Mouse (Mus musculus) intestine, embryonic 16.5 days (tissue): ENCODE data around the gene Armh3. TPM values are rescaled to one million over a fixed set of nuclear protein-coding genes. Genes with fewer than 3 reads are reported as not detected.

Source experiments
- ATAC-seq: fragments of 200-750 bp; cut with Nextera tagmentation; 2 replicates; pipeline ENCODE4 v1.8.0; 2017; ENCODE audit warnings: moderate TSS enrichment, moderate library complexity
- H3K27ac ChIP-seq: fragments of 300-500 bp; sonication (generic); 2 replicates; pipeline ENCODE4 v1.5.1; 2014; ENCODE audit warnings: mild to moderate bottlenecking, low read length
- H3K27me3 ChIP-seq: fragments of 300-500 bp; sonication (generic); replicated peaks from 2 replicates; pipeline ENCODE4 v1.6.1; 2014; ENCODE audit warnings: low read length, control low read depth, mixed read lengths; ENCODE audit not compliant: control insufficient read depth, insufficient read depth
- H3K36me3 ChIP-seq: fragments of 300-500 bp; sonication (generic); 2 replicates; pipeline ENCODE4 v1.6.1; 2014; ENCODE audit warnings: low read length, control low read depth; ENCODE audit not compliant: control insufficient read depth, insufficient read depth
- H3K4me1 ChIP-seq: fragments of 300-500 bp; sonication (generic); 2 replicates; pipeline ENCODE4 v1.6.1; 2014; ENCODE audit warnings: low read length, control low read depth, mixed read lengths; ENCODE audit not compliant: control insufficient read depth, insufficient read depth
- H3K4me2 ChIP-seq: fragments of 300-500 bp; sonication (generic); 2 replicates; pipeline ENCODE4 v1.6.1; 2014; ENCODE audit warnings: low read depth, low read length, control low read depth
- H3K4me3 ChIP-seq: fragments of 300-500 bp; sonication (generic); 2 replicates; pipeline ENCODE4 v1.5.1; 2014; ENCODE audit warnings: mild to moderate bottlenecking, low read length
- H3K9ac ChIP-seq: fragments of 300-500 bp; sonication (generic); 2 replicates; pipeline ENCODE4 v1.6.1; 2014; ENCODE audit warnings: low read depth, low read length
- H3K9me3 ChIP-seq: fragments of 300-500 bp; sonication (generic); 2 replicates; pipeline ENCODE4 v1.6.1; 2016; ENCODE audit warnings: low read length, control low read depth; ENCODE audit not compliant: control insufficient read depth
- WGBS: fragments of 180-500 bp; shearing (Covaris S2); extraction: QIAGEN DNeasy Blood & Tissue Kit; methylation state at CpG from one replicate; pipeline ENCODE4 v1.1.7; 2014; 5-methylcytosine and 5-hydroxymethylcytosine counted together
- polyA plus RNA-seq: library from polyadenylated mRNA; unstranded; fragments of >200 nt; fragmentation: Nextera tagmentation; extraction: Ambion mirVana; gene quantifications from 2 replicates; pipeline ENCODE4 v1.2.1, GENCODE M21; 2015

The Armh3 gene
- polyA plus RNA-seq, 1 experiment from 2014 or later: 17.2 TPM

DNA sequence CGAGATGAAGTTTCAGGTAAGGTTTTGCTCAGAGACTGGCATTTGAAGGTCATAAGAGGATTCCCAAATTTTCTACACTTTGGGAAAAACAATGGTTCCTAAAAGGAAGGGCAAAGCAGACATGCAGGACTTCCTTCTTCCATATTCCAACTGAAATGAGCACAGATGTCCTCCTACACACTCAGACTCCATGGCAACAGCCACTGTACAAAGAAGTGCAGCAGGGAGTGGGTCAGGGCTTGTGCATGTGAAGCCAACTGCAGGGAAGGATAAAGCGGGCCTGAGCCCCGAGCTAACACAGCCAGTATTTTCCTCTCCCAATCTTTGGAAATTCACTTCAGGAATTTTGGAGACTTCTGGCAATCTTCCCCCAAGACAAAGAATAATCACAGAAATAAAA is 80.4 kb downstream of the Armh3 start:
- 69% methylated on average over 3 of the region's 3 CpGs for WGBS
- H3K27me3 ChIP-seq: no peaks in the 10 kb centered on the region
- H3K4me1 ChIP-seq: no peaks in the 10 kb centered on the region
- H3K27ac ChIP-seq: no peak overlapping the region
- no peak overlapping the region for H3K9ac ChIP-seq
- no peaks in the 10 kb centered on the region for H3K9me3 ChIP-seq
- no peaks in the 10 kb centered on the region for H3K36me3 ChIP-seq
- no peak for ATAC-seq
- H3K4me3 ChIP-seq: no peak overlapping the region
- H3K4me2 ChIP-seq: no peak overlapping the region

DNA sequence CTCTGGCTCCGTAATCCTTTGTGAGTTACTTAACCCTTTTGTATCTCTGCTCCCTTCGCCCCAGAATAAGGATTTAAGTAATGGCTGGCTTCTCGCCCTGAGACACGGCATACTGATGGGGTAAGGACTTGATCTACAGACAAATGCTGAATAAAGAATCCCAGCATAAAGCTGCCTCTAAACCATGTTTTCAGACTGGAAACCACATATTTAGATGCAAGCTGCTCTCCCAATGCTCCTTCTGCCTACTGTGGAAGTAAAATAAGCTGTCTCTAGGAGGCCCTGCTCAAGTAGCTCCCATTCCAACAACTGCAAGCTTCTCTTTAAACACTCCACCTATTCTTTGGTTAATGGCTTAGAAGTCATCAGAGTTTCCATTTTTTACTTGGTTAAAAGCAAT is 81.8 kb downstream of the Armh3 start:
- no peak overlapping the region for H3K4me2 ChIP-seq
- no peaks in the 10 kb centered on the region for H3K9me3 ChIP-seq
- H3K9ac ChIP-seq: no peak overlapping the region
- no peak overlapping the region for H3K27ac ChIP-seq
- no peaks in the 10 kb centered on the region for H3K36me3 ChIP-seq
- ATAC-seq: no peak
- no peak overlapping the region for H3K4me3 ChIP-seq
- WGBS: 78% methylated on average over 4 of the region's 4 CpGs
- no peaks in the 10 kb centered on the region for H3K27me3 ChIP-seq
- H3K4me1 ChIP-seq: no peaks in the 10 kb centered on the region

DNA sequence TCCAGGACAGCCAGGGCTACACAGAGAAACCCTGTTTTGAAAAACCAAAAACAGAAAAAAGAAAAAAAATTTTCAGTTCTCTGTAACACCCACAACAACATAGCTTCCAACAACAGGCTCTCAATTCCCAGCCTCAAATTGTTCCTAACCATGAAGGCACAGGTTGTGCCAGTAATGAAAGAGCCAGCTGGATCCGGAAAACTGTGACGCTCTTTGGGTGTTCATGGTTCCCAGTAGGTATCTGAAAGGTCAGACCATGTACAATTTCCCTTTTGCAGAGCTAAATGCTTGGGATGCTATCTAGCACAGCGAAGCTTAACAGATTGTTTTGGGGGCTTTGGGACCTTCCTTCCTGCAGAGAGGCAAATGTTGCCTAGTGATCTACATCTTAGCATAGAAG is 82.3 kb downstream of the Armh3 start:
- H3K36me3 ChIP-seq: no peaks in the 10 kb centered on the region
- no peak for ATAC-seq
- no peak overlapping the region for H3K27ac ChIP-seq
- H3K9me3 ChIP-seq: no peaks in the 10 kb centered on the region
- 86% methylated on average over 3 of the region's 3 CpGs for WGBS
- no peak overlapping the region for H3K9ac ChIP-seq
- no peak overlapping the region for H3K4me2 ChIP-seq
- no peaks in the 10 kb centered on the region for H3K4me1 ChIP-seq
- H3K4me3 ChIP-seq: no peak overlapping the region
- no peaks in the 10 kb centered on the region for H3K27me3 ChIP-seq

DNA sequence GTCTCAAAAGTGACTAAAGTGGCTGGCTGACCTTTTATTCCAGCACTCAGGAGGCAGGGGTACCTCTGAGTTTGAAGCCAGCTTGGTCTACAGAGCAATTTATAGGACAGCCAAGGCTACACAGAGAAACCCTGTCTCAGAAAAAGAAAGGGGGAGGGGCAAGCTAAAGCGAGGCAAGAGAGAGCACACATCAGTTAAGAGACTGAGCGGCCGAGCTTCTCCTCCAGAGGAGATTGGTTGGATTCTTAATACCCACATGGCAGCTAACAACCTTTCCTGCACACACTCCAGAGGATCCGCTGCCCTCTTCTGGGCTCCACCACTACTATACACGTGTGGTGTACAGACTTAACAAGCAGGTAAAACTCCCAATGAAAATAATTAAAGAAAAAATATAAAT is 85.3 kb downstream of the Armh3 start:
- no peak for ATAC-seq
- no peaks in the 10 kb centered on the region for H3K9me3 ChIP-seq
- no peaks in the 10 kb centered on the region for H3K27me3 ChIP-seq
- H3K4me3 ChIP-seq: no peak overlapping the region
- H3K4me1 ChIP-seq: no peaks in the 10 kb centered on the region
- no peak overlapping the region for H3K9ac ChIP-seq
- H3K4me2 ChIP-seq: no peak overlapping the region
- H3K36me3 ChIP-seq: no peaks in the 10 kb centered on the region
- H3K27ac ChIP-seq: no peak overlapping the region
- WGBS: 53% methylated on average over 5 of the region's 5 CpGs

DNA sequence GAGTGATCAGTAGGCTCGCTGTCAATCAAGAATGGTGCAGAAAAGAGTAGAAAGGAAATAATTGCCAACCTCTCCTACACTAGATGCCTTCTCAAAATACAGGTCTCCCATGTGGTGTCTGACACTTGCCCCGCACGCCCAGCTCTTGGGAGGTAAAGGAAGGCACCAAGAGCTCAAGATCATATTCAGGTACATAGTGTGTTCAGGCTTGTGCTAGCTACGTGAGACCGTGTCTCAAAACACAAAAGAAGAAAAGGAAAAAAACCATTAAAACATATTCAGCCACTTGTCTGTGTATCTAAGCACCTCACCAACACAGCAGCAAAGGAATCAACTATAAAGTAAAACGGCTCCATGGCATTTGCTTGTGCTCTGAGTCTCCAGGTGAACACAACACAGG is 85.9 kb downstream of the Armh3 start:
- no peaks in the 10 kb centered on the region for H3K9me3 ChIP-seq
- 91% methylated on average over 6 of the region's 6 CpGs for WGBS
- H3K4me1 ChIP-seq: no peaks in the 10 kb centered on the region
- H3K4me3 ChIP-seq: no peak overlapping the region
- no peaks in the 10 kb centered on the region for H3K36me3 ChIP-seq
- no peak overlapping the region for H3K27ac ChIP-seq
- H3K27me3 ChIP-seq: no peaks in the 10 kb centered on the region
- H3K4me2 ChIP-seq: no peak overlapping the region
- ATAC-seq: no peak
- no peak overlapping the region for H3K9ac ChIP-seq

DNA sequence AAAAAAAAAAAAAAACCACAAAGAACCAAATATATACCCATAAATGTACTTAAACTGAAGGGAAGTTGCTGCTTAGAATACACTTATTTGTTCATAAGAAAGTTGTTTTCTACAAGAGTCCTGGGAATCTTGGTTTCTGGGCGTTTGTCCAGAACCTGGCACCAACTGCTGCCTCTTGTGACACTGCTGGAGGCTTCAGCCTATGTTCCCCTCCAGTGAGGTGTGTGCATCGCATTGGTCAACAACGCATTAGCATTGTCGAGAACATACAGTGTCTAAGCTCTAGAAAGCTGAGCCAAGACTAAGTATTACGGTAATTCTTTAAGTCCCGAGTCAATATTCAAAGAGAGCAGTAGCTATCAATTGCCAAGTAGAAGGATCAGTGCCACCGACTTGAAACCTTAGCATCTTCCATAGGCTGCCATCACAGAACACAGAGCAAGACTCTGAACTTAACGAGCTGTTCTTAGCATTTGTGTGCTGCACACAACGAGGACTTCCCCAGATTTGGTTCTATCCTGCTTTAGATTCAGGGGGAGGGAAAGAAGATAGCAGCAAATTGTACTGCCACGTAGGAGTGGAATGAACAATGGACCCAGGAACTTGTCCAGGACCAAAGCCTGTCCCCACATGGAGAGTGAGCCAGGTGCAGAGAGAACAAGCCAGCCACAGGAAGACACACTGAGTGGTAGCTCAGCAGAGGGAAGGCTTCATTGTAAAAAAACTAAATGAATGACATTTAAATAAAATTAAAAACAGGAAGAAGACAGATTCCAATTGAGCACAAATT is 86.9 kb downstream of the Armh3 start:
- no peaks in the 10 kb centered on the region for H3K4me1 ChIP-seq
- no peaks in the 10 kb centered on the region for H3K9me3 ChIP-seq
- ATAC-seq: no peak
- no peak overlapping the region for H3K27ac ChIP-seq
- H3K36me3 ChIP-seq: no peaks in the 10 kb centered on the region
- WGBS: 86% methylated on average over 10 of the region's 10 CpGs
- H3K27me3 ChIP-seq: no peaks in the 10 kb centered on the region
- no peak overlapping the region for H3K4me2 ChIP-seq
- H3K4me3 ChIP-seq: no peak overlapping the region
- H3K9ac ChIP-seq: no peak overlapping the region

DNA sequence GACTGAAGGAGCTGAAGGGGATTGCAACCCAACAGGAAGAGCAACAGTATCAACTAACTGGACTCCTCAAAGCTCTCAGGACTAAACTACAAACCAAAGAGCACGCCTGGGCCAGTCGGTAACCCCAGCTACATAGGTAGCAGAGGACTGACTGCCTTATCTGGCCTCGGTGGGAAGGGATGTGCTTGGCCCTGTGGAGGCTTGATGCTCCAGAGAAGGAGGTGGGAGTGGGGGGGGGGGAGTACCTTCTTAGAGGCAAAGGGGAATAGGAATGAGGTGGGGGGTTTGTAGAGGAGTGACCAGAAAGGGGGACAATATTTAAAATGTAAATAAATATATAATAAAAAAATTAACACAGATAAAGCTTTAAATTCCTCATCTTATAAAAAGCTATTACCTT is 90.0 kb downstream of the Armh3 start:
- Histone ChIP-seq H3K9me3 (no peaks in the 10 kb centered on the region), H3K27ac (no peak overlapping the region), H3K9ac (no peak overlapping the region), H3K4me3 (no peak overlapping the region), H3K27me3 (no peaks in the 10 kb centered on the region), H3K36me3 (no peaks in the 10 kb centered on the region), H3K4me1 (no peaks in the 10 kb centered on the region), H3K4me2 (no peak overlapping the region)
- 90% methylated on average over 3 of the region's 3 CpGs for WGBS
- no peak for ATAC-seq

DNA sequence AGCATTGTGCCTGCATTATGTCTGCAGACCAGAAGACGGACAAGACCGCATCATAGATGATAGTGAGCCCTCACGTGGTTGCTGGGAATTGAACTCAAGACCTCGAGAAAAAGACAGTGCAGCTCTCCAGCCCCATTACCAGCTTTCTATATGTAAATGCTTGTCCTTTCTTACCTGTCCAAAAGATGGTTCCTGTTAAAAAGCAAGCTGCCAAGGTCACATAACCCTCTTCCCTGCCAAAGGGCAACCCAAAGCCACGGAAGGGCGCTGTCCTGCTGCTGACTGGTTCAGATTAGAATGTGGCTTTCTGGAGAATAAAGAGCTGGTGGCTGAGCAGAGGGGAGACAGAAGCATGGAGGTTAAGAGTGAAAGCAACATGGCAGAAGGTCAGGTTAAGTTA is 90.9 kb downstream of the Armh3 start:
- Histone ChIP-seq H3K9ac (no peak overlapping the region), H3K27me3 (no peaks in the 10 kb centered on the region), H3K9me3 (no peaks in the 10 kb centered on the region), H3K36me3 (no peaks in the 10 kb centered on the region), H3K4me1 (no peaks in the 10 kb centered on the region), H3K27ac (no peak overlapping the region), H3K4me2 (no peak overlapping the region), H3K4me3 (no peak overlapping the region)
- no peak for ATAC-seq
- WGBS: 90% methylated on average over 6 of the region's 6 CpGs

DNA sequence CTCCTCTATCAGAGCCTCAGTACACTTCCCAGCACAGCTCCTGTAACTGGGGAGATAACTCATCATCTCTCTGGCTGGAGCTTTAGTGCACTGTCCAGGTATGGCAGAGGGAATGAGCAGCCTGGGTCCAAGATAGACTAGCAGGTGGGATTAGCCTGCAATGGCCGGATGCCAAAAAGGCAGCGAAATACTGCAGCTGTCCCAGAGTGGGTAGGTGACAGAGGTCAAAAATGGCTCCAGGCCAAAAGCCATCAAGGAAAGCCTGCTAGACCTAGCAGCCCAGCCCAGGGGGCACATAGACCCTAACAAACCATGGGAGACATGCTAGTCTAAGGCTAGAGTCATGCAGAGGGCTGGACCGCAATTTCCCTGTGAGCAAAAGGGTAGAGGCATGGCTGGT is 94.4 kb downstream of the Armh3 start:
- no peak overlapping the region for H3K27ac ChIP-seq
- ATAC-seq: no peak
- no peaks in the 10 kb centered on the region for H3K36me3 ChIP-seq
- no peaks in the 10 kb centered on the region for H3K4me1 ChIP-seq
- H3K4me2 ChIP-seq: no peak overlapping the region
- H3K4me3 ChIP-seq: no peak overlapping the region
- H3K9me3 ChIP-seq: no peaks in the 10 kb centered on the region
- 87% methylated on average over 3 of the region's 3 CpGs for WGBS
- no peak overlapping the region for H3K9ac ChIP-seq
- H3K27me3 ChIP-seq: no peaks in the 10 kb centered on the region
